Mouse (Mus musculus) C2C12 (cell line): ENCODE measurements around the gene Csrp1. TPM values are rescaled to one million over a fixed set of nuclear protein-coding genes. Genes with fewer than 3 reads are reported as not detected.
A peak's percentile ranks its signal among the peaks of the same experiment; 100 is the strongest.

ENCODE experiments used
- H3K27me3 ChIP-seq: one replicate; pipeline ENCODE4 v1.6.1; 2011; ENCODE audit not compliant: control insufficient read depth, insufficient read depth, insufficient read length
- H3K36me3 ChIP-seq: one replicate; pipeline ENCODE4 v1.6.1; 2011; ENCODE audit not compliant: control insufficient read depth, insufficient read depth
- H3K4me3 ChIP-seq: one replicate; pipeline ENCODE4 v1.5.1; 2011; ENCODE audit warnings: mild to moderate bottlenecking, control low read depth; ENCODE audit not compliant: poor library complexity, insufficient read depth, severe bottlenecking
- H3K79me2 ChIP-seq: one replicate; pipeline ENCODE4 v1.6.1; 2011; ENCODE audit not compliant: control insufficient read depth, insufficient read depth
- H3K79me3 ChIP-seq: one replicate; pipeline ENCODE4 v1.6.1; 2011; ENCODE audit warnings: low read depth, control low read depth
- H3ac ChIP-seq: one replicate; pipeline ENCODE3; 2011; ENCODE audit warnings: low read depth; ENCODE audit not compliant: control insufficient read depth, insufficient read length
- CEBPB ChIP-seq: IDR thresholded peaks from one replicate; pipeline ENCODE4 v1.6.1; 2011; ENCODE audit warnings: low read depth, mild to moderate bottlenecking, control low read depth, moderate library complexity
- CTCF ChIP-seq: IDR thresholded peaks from one replicate; pipeline ENCODE4 v1.5.1; 2011; ENCODE audit not compliant: control insufficient read depth, insufficient read depth, insufficient read length
- FOSL1 ChIP-seq: IDR thresholded peaks from one replicate; pipeline ENCODE4 v1.8.0; 2011; ENCODE audit warnings: mild to moderate bottlenecking, low read length; ENCODE audit not compliant: poor library complexity, insufficient read depth, severe bottlenecking
- MAX ChIP-seq: IDR thresholded peaks from one replicate; pipeline ENCODE4 v1.6.1; 2011; ENCODE audit warnings: mild to moderate bottlenecking, control low read depth
- MYOD1 ChIP-seq: IDR thresholded peaks from one replicate; pipeline ENCODE4 v1.6.1; 2011; ENCODE audit warnings: low read depth; ENCODE audit not compliant: control insufficient read depth, insufficient read length
- MYOG ChIP-seq: IDR thresholded peaks from one replicate; pipeline ENCODE4 v1.6.1; 2011; ENCODE audit not compliant: control insufficient read depth, insufficient read length; ENCODE audit errors: extremely low read depth
- USF1 ChIP-seq: IDR thresholded peaks from one replicate; pipeline ENCODE4 v1.6.1; 2011; ENCODE audit warnings: low read depth, mild to moderate bottlenecking, control low read depth, moderate library complexity
- polyA plus RNA-seq: library from polyadenylated mRNA; unstranded; fragments of >200 nt; fragmentation: generic; extraction: Trizol; gene quantifications from one replicate; pipeline ENCODE4 v1.2.1, GENCODE M21; 2012; ENCODE audit warnings: missing spikeins

Csrp1 gene
- polyA plus RNA-seq, 1 experiment = 427 TPM

- no peak for TF ChIP-seq MYOD1
- TF ChIP-seq CEBPB = no peak
- TF ChIP-seq USF1 = no peak
- TF ChIP-seq CTCF = no peak
- TF ChIP-seq FOSL1 = no peak
- no peak for TF ChIP-seq MYOG
- no peak for TF ChIP-seq MAX
- Histone ChIP-seq H3K79me2 (no peaks in the 10 kb centered on the region), H3K4me3 (no peak overlapping the region), H3K79me3 (no peaks in the 10 kb centered on the region), H3K36me3 (no peaks in the 10 kb centered on the region), H3ac (no peak overlapping the region), H3K27me3 (no peaks in the 10 kb centered on the region)
Observed at GRCm38 (mm10) chr1:135708369-135708768, 11.5 kb upstream of the Csrp1 start.

GRCm38 (mm10) chr1:135711126-135711525, 8.7 kb upstream of the Csrp1 start:
- H3K79me3 ChIP-seq = no peaks in the 10 kb centered on the region
- H3K36me3 ChIP-seq = no peaks in the 10 kb centered on the region
- peak; percentile 70 for TF ChIP-seq MAX
- no peak for TF ChIP-seq FOSL1
- TF ChIP-seq USF1 = peak; percentile 64
- H3K79me2 ChIP-seq = no peaks in the 10 kb centered on the region
- H3ac ChIP-seq = peak overlapping the region; percentile 30
- no peak overlapping the region for H3K4me3 ChIP-seq
- H3K27me3 ChIP-seq = no peaks in the 10 kb centered on the region

- no peak overlapping the region for H3ac ChIP-seq
- H3K79me3 ChIP-seq = no peaks in the 10 kb centered on the region
- H3K79me2 ChIP-seq = no peaks in the 10 kb centered on the region
- TF ChIP-seq FOSL1 (no peak), MYOD1 (no peak), USF1 (no peak), MYOG (no peak), CEBPB (no peak), MAX (no peak), CTCF (no peak)
- no peaks in the 10 kb centered on the region for H3K27me3 ChIP-seq
- no peaks in the 10 kb centered on the region for H3K36me3 ChIP-seq
- no peak overlapping the region for H3K4me3 ChIP-seq
Observed at GRCm38 (mm10) chr1:135714028-135714815, 5.6 kb upstream of the Csrp1 start.

- no peaks in the 10 kb centered on the region for H3K79me2 ChIP-seq
- TF ChIP-seq CTCF (no peak), MYOD1 (no peak), MYOG (no peak), MAX (no peak), FOSL1 (no peak), CEBPB (no peak), USF1 (no peak)
- no peaks in the 10 kb centered on the region for H3K27me3 ChIP-seq
- no peak overlapping the region for H3K4me3 ChIP-seq
- no peaks in the 10 kb centered on the region for H3K36me3 ChIP-seq
- H3ac ChIP-seq = no peak overlapping the region
- H3K79me3 ChIP-seq = no peaks in the 10 kb centered on the region
Observed at GRCm38 (mm10) chr1:135714901-135715609, 4.8 kb upstream of the Csrp1 start.

- TF ChIP-seq MYOG (no peak), MYOD1 (no peak), USF1 (no peak), FOSL1 (no peak), CEBPB (no peak), CTCF (peak; percentile 44), MAX (no peak)
- H3ac ChIP-seq = no peak overlapping the region
- no peaks in the 10 kb centered on the region for H3K79me3 ChIP-seq
- no peaks in the 10 kb centered on the region for H3K27me3 ChIP-seq
- H3K36me3 ChIP-seq = no peaks in the 10 kb centered on the region
- H3K79me2 ChIP-seq = no peaks in the 10 kb centered on the region
- no peak overlapping the region for H3K4me3 ChIP-seq
Observed at GRCm38 (mm10) chr1:135719486-135719885, 375 bp upstream of the Csrp1 start.

- Histone ChIP-seq H3K79me2 (no peaks in the 10 kb centered on the region), H3K36me3 (no peaks in the 10 kb centered on the region), H3K4me3 (no peak overlapping the region), H3ac (no peak overlapping the region), H3K79me3 (no peaks in the 10 kb centered on the region), H3K27me3 (no peaks in the 10 kb centered on the region)
- TF ChIP-seq MAX (no peak), CTCF (no peak), MYOD1 (no peak), FOSL1 (no peak), USF1 (no peak), MYOG (no peak), CEBPB (no peak)
Observed at GRCm38 (mm10) chr1:135723016-135723415, 3.2 kb downstream of the Csrp1 start.
